Mouse (Mus musculus): ENCODE data around the gene Ppm1f. TPM values are rescaled to one million over a fixed set of nuclear protein-coding genes. Genes with fewer than 3 reads are reported as not detected.
"Not testable (repeated sequence)": the region's sequence is repeated elsewhere in the genome, so short reads cannot be mapped to it uniquely, and the experiment has no call there.

Ppm1f gene
- total RNA-seq (2017), result 9.3 and 12.5 TPM in 2 replicates

DNA sequence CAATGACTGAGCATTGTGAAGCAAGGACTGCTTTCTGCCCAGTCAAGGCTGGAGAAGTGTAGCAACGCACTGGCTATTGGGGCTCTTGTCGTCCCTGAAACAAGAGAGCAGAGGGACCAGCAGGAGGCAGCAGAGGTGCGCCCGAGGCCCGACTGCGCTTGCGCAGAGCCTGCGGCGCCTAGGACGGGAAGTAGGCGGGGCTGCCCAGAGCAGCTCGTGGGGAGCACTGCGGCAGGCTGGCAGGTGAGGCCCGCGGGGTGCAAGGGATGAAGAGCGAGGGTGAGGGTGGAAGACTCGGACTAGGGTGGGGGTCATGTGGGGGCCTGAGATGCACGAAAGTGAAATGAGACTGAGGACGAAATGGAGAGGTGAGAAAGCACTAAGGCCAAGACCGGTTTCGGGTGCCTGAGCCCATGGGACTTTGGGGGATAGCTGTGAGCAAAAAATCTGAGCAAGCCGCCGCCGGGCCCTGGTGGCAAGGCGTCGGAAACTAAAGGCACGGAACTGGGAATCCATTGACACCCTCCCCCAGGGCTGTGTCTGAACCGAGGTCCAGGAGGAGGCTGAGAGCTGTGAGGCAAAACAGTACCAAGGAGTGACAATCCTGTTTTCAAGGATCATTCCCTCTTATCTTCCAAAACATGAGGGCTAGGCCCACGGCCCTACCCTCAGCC lies at the start of gene Ppm1f:
Ppm1f (plus strand) TSS at position 88 of the 674 bp plus-strand sequence.
- ATAC-seq (ENCODE audit: extremely low read depth, insufficient number of reproducible peaks, low FRiP score, poor library complexity, severe bottlenecking), result peak; percentile 94

DNA sequence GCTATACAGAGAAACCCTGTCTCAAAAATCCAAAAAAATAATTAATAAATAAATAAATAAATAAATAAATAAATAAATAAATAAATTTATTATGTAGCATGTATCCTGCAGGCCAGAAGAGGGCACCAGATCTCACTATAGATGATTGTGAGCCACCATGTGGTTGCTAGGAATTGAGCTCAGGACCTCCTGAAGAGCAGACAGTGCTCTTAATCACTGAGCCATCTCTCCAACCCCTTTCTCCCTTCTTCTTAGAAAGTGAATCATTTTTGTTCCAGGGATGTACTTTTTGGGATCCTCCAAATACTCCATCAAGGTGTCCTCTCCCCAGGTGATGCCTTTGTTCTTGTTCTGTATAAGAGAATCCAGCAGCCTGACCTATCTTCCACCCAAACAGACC lies 47.1 kb upstream of the Ppm1f start:
- ATAC-seq (ENCODE audit: extremely low read depth, insufficient number of reproducible peaks, low FRiP score, poor library complexity, severe bottlenecking), result no peak

- no peak for ATAC-seq (ENCODE audit: extremely low read depth, insufficient number of reproducible peaks, low FRiP score, poor library complexity, severe bottlenecking)
Measured at GRCm38 (mm10) chr16:16852411-16852810, 43.9 kb upstream of the Ppm1f start.

DNA sequence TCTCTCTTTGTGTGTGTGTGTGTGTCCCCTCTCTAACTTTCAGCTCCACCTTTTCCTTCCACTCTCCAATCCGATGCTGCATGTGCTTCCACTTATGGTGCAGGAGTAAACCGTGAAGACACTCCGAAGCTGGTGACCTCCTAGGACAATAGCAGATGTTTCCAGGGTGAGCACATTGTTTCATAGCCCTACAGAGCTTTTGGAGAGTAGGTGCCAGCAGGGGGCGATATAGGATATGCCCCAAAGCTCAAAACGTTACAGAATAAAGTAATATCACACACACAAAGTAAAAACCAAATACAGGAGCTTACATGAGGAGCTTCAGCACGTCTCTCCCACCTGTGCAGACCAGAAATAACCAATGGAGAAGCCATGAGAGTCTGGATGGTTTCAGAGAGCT lies 41.4 kb upstream of the Ppm1f start:
- peak; percentile 64; the same call in 1 of the 2 replicates for ATAC-seq (ENCODE audit: extremely low read depth, insufficient number of reproducible peaks, low FRiP score, poor library complexity, severe bottlenecking)

DNA sequence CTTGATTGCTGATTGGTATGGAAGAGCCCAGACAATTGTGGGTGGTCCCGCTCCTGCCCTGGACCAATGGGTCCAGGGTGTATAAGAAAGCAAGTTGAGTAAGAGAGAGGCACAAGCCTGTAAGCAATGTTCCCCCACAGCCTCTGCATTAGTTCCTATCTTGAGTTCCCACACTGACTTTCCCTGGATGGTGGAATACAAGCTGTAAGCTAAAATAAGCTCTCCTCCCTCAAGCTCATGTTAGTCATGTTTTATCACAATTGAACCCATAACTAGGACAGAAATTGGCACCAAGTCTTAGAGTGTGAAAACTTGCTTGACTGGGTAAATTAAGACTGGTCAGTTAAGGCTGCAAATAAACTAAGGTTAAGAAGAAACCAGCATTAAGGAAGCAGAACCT lies 40.7 kb upstream of the Ppm1f start:
- no peak for ATAC-seq (ENCODE audit: extremely low read depth, insufficient number of reproducible peaks, low FRiP score, poor library complexity, severe bottlenecking)

- not testable (repeated sequence) for ATAC-seq (ENCODE audit: extremely low read depth, insufficient number of reproducible peaks, low FRiP score, poor library complexity, severe bottlenecking)
Measured at GRCm38 (mm10) chr16:16856054-16856453, 40.2 kb upstream of the Ppm1f start.

DNA sequence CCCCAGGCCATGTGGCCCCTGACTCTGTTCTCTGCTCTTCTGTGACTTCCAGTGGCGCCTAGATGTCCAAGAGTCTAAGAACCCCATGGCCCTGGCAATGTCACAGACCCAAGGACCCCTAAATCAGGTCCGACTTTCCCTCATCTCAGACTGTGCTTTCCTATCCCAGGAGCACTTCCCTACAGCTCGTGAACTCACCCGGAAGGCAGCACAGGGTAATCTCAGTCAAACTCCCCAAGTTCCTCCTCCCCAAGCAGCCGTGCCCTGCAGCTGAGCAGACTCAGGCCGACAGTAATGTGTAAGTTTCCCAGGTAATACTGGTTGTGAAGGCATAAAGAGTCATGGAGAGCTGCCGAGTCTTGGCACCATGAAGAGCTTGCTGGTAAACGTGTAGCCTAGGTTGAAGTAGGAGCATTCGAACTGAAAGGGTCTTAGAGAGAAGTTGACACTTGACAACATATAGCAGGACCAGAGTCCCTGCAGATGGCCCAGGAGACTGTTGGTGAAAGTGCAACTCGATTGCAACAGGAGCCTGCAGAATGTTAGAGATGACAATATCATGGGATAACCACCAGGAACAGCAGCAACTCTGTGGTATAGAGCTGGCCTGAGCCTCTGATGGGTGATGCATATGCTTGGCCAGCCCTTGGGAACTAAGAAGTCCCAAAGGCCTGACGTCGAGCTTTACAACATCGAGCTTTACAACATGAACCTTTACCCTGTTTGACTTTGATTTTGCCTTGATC lies 39.4 kb upstream of the Ppm1f start:
- no peak for ATAC-seq (ENCODE audit: extremely low read depth, insufficient number of reproducible peaks, low FRiP score, poor library complexity, severe bottlenecking)

- no peak for ATAC-seq (ENCODE audit: extremely low read depth, insufficient number of reproducible peaks, low FRiP score, poor library complexity, severe bottlenecking)
Measured at GRCm38 (mm10) chr16:16862288-16862687, 34.0 kb upstream of the Ppm1f start.

GRCm38 (mm10) chr16:16863978-16864377 lies 32.3 kb upstream of the Ppm1f start, which contains the start of gene Igll1:
Igll1 (minus strand) TSS chr16:16863985.
- no peak for ATAC-seq (ENCODE audit: extremely low read depth, insufficient number of reproducible peaks, low FRiP score, poor library complexity, severe bottlenecking)

DNA sequence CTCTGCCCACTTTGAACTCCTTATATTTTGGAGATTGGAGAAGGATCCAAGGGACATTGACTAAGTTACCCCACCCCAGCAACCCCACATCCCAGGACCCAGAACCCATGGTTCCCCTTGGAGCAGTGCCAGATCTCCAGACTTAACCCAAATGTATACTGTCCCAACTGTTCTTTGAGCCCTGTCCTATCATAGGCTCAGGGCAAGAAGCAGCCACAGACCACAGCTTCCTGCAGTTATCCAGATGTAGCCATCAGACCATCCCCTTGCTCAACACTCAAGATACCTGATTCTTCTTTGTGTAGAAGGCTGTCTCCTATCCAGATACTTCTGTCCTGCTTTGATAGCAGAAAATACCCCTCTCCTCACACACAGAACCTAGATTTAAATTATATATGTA lies 31.1 kb upstream of the Ppm1f start:
- ATAC-seq (ENCODE audit: extremely low read depth, insufficient number of reproducible peaks, low FRiP score, poor library complexity, severe bottlenecking), result no peak

GRCm38 (mm10) chr16:16865696-16866561 lies 30.3 kb upstream of the Ppm1f start:
- no peak for ATAC-seq (ENCODE audit: extremely low read depth, insufficient number of reproducible peaks, low FRiP score, poor library complexity, severe bottlenecking)

DNA sequence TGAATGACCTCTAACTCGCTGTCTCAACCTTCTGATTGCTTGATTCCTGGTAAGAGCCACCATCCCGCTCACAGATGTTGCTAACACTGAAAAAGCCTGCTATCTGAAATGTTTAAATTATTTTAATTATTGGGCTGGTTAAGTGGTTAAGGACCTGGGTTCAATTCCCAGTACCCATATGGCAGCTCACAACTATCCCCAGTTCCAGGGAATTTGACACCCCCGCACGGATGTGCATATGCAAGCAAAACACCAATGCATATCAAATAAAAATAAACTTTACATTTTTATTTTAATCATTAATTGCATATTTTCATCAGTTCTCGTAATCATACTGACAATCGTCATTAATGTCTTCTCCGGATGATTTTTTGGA lies 26.0 kb upstream of the Ppm1f start:
- no peak for ATAC-seq (ENCODE audit: extremely low read depth, insufficient number of reproducible peaks, low FRiP score, poor library complexity, severe bottlenecking)

GRCm38 (mm10) chr16:16870617-16871331 lies 25.5 kb upstream of the Ppm1f start, which contains the start of the genes Top3b and Vpreb1:
Top3b (plus strand) TSS chr16:16870736.
Vpreb1 (minus strand) TSS chr16:16870843.
- peak; percentile 97 for ATAC-seq (ENCODE audit: extremely low read depth, insufficient number of reproducible peaks, low FRiP score, poor library complexity, severe bottlenecking)

GRCm38 (mm10) chr16:16879025-16879424 lies 17.2 kb upstream of the Ppm1f start:
- ATAC-seq (ENCODE audit: extremely low read depth, insufficient number of reproducible peaks, low FRiP score, poor library complexity, severe bottlenecking), result no peak

- no peak for ATAC-seq (ENCODE audit: extremely low read depth, insufficient number of reproducible peaks, low FRiP score, poor library complexity, severe bottlenecking)
Measured at GRCm38 (mm10) chr16:16888341-16888740, 7.9 kb upstream of the Ppm1f start.

DNA sequence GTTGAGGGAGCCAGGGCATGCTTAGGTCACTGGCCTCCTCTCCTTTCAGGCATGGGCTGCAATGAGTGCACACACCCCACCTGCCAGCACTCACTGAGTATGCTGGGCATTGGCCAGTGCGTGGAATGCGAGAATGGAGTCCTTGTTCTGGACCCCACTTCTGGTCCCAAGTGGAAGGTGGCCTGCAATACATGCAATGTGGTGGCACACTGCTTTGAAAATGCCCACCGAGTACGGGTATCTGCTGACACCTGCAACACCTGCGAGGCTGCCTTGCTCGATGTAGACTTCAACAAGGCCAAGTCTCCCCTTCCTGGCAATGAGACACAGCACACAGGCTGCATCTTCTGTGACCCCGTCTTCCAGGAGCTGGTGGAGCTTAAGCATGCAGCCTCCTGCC lies 3.9 kb upstream of the Ppm1f start:
- ATAC-seq (ENCODE audit: extremely low read depth, insufficient number of reproducible peaks, low FRiP score, poor library complexity, severe bottlenecking), result no peak

DNA sequence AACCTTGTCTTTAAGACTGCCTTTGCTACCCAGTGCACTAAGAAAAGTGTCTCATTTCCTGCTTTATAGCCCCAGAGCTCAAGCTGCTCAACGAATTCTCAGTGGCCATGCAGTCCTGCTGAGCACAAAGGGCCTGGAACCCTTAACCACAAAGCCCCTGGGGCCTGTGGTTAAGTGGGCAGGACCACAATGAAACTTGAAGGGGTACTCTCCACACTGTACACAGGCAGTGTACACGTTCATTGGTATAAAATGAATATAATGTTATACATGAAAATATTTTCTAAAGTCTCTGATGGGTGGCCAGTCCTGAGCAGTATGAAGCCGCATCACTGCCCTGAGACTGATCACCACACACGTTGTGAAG lies 271 bp upstream of the Ppm1f start:
- ATAC-seq (ENCODE audit: extremely low read depth, insufficient number of reproducible peaks, low FRiP score, poor library complexity, severe bottlenecking), result peak; percentile 37

DNA sequence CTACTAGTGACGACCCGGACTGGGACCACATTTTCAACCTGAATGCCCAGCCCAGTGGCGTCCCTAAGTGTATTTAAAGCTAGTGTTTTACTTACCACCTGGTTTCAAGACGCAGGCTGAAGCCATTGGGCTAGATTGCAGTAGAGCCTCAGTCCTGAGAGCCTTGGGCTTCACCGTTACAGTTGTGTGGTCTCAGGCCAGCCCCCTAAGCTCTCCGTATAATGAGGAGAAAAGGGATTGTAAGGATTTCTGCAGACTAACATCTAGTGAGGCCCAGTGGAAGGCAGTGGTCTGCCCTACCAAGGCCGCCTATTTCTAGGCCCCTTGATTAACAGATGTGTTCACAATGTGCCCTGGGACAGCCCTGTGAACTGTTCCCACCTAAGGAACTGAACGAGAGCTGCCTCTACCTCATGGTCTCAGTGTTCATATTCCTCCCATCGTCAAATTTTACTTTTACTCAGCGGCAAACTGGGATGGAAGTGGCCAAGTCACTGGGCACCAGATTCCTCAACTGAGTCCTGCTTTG lies 851 bp downstream of the Ppm1f start:
- ATAC-seq (ENCODE audit: extremely low read depth, insufficient number of reproducible peaks, low FRiP score, poor library complexity, severe bottlenecking), result no peak

GRCm38 (mm10) chr16:16902329-16902728 lies 6.1 kb downstream of the Ppm1f start:
- no peak for ATAC-seq (ENCODE audit: extremely low read depth, insufficient number of reproducible peaks, low FRiP score, poor library complexity, severe bottlenecking)

Measured in neutrophil, adult 5-6 weeks (primary cell).